Mouse (Mus musculus): Measurements from ENCODE around the gene Ccz1. TPM values are rescaled to one million over a fixed set of nuclear protein-coding genes. Genes with fewer than 3 reads are reported as not detected.
A peak's percentile ranks its signal among the peaks of the same experiment; 100 is the strongest.

Gene Ccz1
- polyA plus RNA-seq (2012; rRNA removed) (39.9 and 48.2 TPM in 2 replicates), polyA plus RNA-seq (2014; fragmentation: Nextera tagmentation; extraction: Ambion mirVana) (72.7 and 77.1 TPM in 2 replicates)

- peak; percentile 98 for ATAC-seq (ENCODE audit: low FRiP score, low read depth)
- H3K36me3 ChIP-seq (ENCODE audit: control insufficient read depth, insufficient read depth, low read length), result peaks cover 26% of the 10 kb centered on the region
- 0 out of 2 replicates have a peak, but pooled peaks cover 3% of the 10 kb centered on the region for H3K4me1 ChIP-seq (ENCODE audit: control insufficient read depth, insufficient read depth, low read length)
- H3K4me2 ChIP-seq (replicated peaks; ENCODE audit: low read depth, low read length, severe bottlenecking), result peak within 1 kb of the TSS; percentile 43
- peak within 1 kb of the TSS; percentile 71 for H3K4me3 ChIP-seq (replicated peaks; ENCODE audit: low read length)
- H3K27ac ChIP-seq (replicated peaks; ENCODE audit: low read depth, low read length), result peak within 1 kb of the TSS; percentile 77
- DNase-seq (ENCODE audit: low spot score), result peak; percentile 94
- H3K9ac ChIP-seq (ENCODE audit: low read depth, low read length, severe bottlenecking), result peak within 1 kb of the TSS; percentile 79
- no peaks in the 10 kb centered on the region for H3K9me3 ChIP-seq (ENCODE audit: control insufficient read depth, low read length)
- TF ChIP-seq POLR2A (IDR thresholded peaks at IDR 0.05; ENCODE audit: borderline replicate concordance, extremely low read depth, insufficient read depth, insufficient read length), result 0 out of 2 replicates have a peak, but pooled peaks have one; percentile 25
- no peaks in the 10 kb centered on the region for H3K27me3 ChIP-seq (ENCODE audit: control insufficient read depth, insufficient read depth, low read length)
- 3% methylated on average over 44 of the region's 47 CpGs for WGBS
Measured at GRCm38 (mm10) chr5:144014551-144015311, at the start of gene Ccz1. Gene Ccz1 (minus strand): TSS chr5:144014877.

- H3K27ac ChIP-seq (replicated peaks; ENCODE audit: low read depth, low read length), result no peak overlapping the region
- WGBS, result 72% methylated on average over 5 of the region's 5 CpGs
- no peaks in the 10 kb centered on the region for H3K9me3 ChIP-seq (ENCODE audit: control insufficient read depth, low read length)
- no peak for ATAC-seq (ENCODE audit: low FRiP score, low read depth)
- no peak for TF ChIP-seq POLR2A (IDR thresholded peaks at IDR 0.05; ENCODE audit: borderline replicate concordance, extremely low read depth, insufficient read depth, insufficient read length)
- no peak overlapping the region for H3K9ac ChIP-seq (ENCODE audit: low read depth, low read length, severe bottlenecking)
- H3K4me3 ChIP-seq (replicated peaks; ENCODE audit: low read length), result no peak overlapping the region
- H3K36me3 ChIP-seq (ENCODE audit: control insufficient read depth, insufficient read depth, low read length), result no peaks in the 10 kb centered on the region
- no peaks in the 10 kb centered on the region for H3K27me3 ChIP-seq (ENCODE audit: control insufficient read depth, insufficient read depth, low read length)
- DNase-seq (ENCODE audit: low spot score), result no peak
- H3K4me1 ChIP-seq (ENCODE audit: control insufficient read depth, insufficient read depth, low read length), result no peaks in the 10 kb centered on the region
- H3K4me2 ChIP-seq (replicated peaks; ENCODE audit: low read depth, low read length, severe bottlenecking), result no peak overlapping the region
Measured at GRCm38 (mm10) chr5:144064093-144064492, 49.4 kb upstream of the Ccz1 start.

GRCm38 (mm10) chr5:144054340-144054739, 39.7 kb upstream of the Ccz1 start:
- WGBS, result 91% methylated on average over 6 of the region's 6 CpGs
- Histone ChIP-seq H3K4me3 (replicated peaks; ENCODE audit: low read length) (no peak overlapping the region), H3K4me1 (ENCODE audit: control insufficient read depth, insufficient read depth, low read length) (no peaks in the 10 kb centered on the region), H3K9me3 (ENCODE audit: control insufficient read depth, low read length) (no peaks in the 10 kb centered on the region), H3K4me2 (replicated peaks; ENCODE audit: low read depth, low read length, severe bottlenecking) (no peak overlapping the region), H3K9ac (ENCODE audit: low read depth, low read length, severe bottlenecking) (no peak overlapping the region), H3K27me3 (ENCODE audit: control insufficient read depth, insufficient read depth, low read length) (no peaks in the 10 kb centered on the region), H3K27ac (replicated peaks; ENCODE audit: low read depth, low read length) (no peak overlapping the region), H3K36me3 (ENCODE audit: control insufficient read depth, insufficient read depth, low read length) (no peaks in the 10 kb centered on the region)
- DNase-seq (ENCODE audit: low spot score) (no peak), ATAC-seq (ENCODE audit: low FRiP score, low read depth) (no peak)
- no peak for TF ChIP-seq POLR2A (IDR thresholded peaks at IDR 0.05; ENCODE audit: borderline replicate concordance, extremely low read depth, insufficient read depth, insufficient read length)

- Histone ChIP-seq H3K4me2 (replicated peaks; ENCODE audit: low read depth, low read length, severe bottlenecking) (no peak overlapping the region), H3K9ac (ENCODE audit: low read depth, low read length, severe bottlenecking) (no peak overlapping the region), H3K4me1 (ENCODE audit: control insufficient read depth, insufficient read depth, low read length) (no peaks in the 10 kb centered on the region), H3K27me3 (ENCODE audit: control insufficient read depth, insufficient read depth, low read length) (no peaks in the 10 kb centered on the region), H3K4me3 (replicated peaks; ENCODE audit: low read length) (no peak overlapping the region), H3K9me3 (ENCODE audit: control insufficient read depth, low read length) (no peaks in the 10 kb centered on the region), H3K36me3 (ENCODE audit: control insufficient read depth, insufficient read depth, low read length) (no peaks in the 10 kb centered on the region), H3K27ac (replicated peaks; ENCODE audit: low read depth, low read length) (no peak overlapping the region)
- ATAC-seq (ENCODE audit: low FRiP score, low read depth) (no peak), DNase-seq (ENCODE audit: low spot score) (no peak)
- WGBS, result 45% methylated on average over 3 of the region's 3 CpGs
- TF ChIP-seq POLR2A (IDR thresholded peaks at IDR 0.05; ENCODE audit: borderline replicate concordance, extremely low read depth, insufficient read depth, insufficient read length), result no peak
Measured at GRCm38 (mm10) chr5:144053450-144053849, 38.8 kb upstream of the Ccz1 start.

- no peaks in the 10 kb centered on the region for H3K4me1 ChIP-seq (ENCODE audit: control insufficient read depth, insufficient read depth, low read length)
- DNase-seq (ENCODE audit: low spot score), result no peak
- no peak overlapping the region for H3K4me3 ChIP-seq (replicated peaks; ENCODE audit: low read length)
- no peak for ATAC-seq (ENCODE audit: low FRiP score, low read depth)
- TF ChIP-seq POLR2A (IDR thresholded peaks at IDR 0.05; ENCODE audit: borderline replicate concordance, extremely low read depth, insufficient read depth, insufficient read length), result no peak
- no peaks in the 10 kb centered on the region for H3K27me3 ChIP-seq (ENCODE audit: control insufficient read depth, insufficient read depth, low read length)
- no peak overlapping the region for H3K9ac ChIP-seq (ENCODE audit: low read depth, low read length, severe bottlenecking)
- H3K4me2 ChIP-seq (replicated peaks; ENCODE audit: low read depth, low read length, severe bottlenecking), result no peak overlapping the region
- H3K9me3 ChIP-seq (ENCODE audit: control insufficient read depth, low read length), result no peaks in the 10 kb centered on the region
- no peaks in the 10 kb centered on the region for H3K36me3 ChIP-seq (ENCODE audit: control insufficient read depth, insufficient read depth, low read length)
- no peak overlapping the region for H3K27ac ChIP-seq (replicated peaks; ENCODE audit: low read depth, low read length)
Measured at GRCm38 (mm10) chr5:144051268-144051667, 36.6 kb upstream of the Ccz1 start.
